Mouse (Mus musculus) heart, adult 2 months (tissue): ENCODE results near the gene Crxos. TPM values are rescaled to one million over a fixed set of nuclear protein-coding genes. Genes with fewer than 3 reads are reported as not detected.

Experiments used
- DNase-seq, 2 experiments: peaks; one replicate each; pipeline ENCODE4 v3.0.0; 2021
- H3K27ac ChIP-seq: fragments of 200-600 bp; 2 replicates; pipeline ENCODE4 v1.8.1; 2022
- H3K27me3 ChIP-seq: fragments of 200-500 bp; 2 replicates; pipeline ENCODE4 v1.6.1; 2012; ENCODE audit warnings: mild to moderate bottlenecking, low read length, inconsistent platforms, mixed read lengths; ENCODE audit not compliant: control insufficient read depth, insufficient read depth
- H3K36me3 ChIP-seq: fragments of 200-500 bp; 2 replicates; pipeline ENCODE4 v1.6.1; 2012; ENCODE audit warnings: low read length, inconsistent platforms; ENCODE audit not compliant: control insufficient read depth, insufficient read depth
- H3K4me1 ChIP-seq: fragments of 200-500 bp; 2 replicates; pipeline ENCODE4 v1.6.1; 2011; ENCODE audit warnings: low read length; ENCODE audit not compliant: control insufficient read depth, insufficient read depth
- H3K4me3 ChIP-seq: fragments of 200-600 bp; 2 replicates; pipeline ENCODE4 v1.8.1; 2022
- H3K79me2 ChIP-seq: fragments of 200-500 bp; replicated peaks from 2 replicates; pipeline ENCODE4 v1.6.1; 2012; ENCODE audit warnings: mild to moderate bottlenecking, inconsistent platforms, low read length, moderate library complexity, mixed read lengths; ENCODE audit not compliant: control insufficient read depth, insufficient read depth
- H3K9ac ChIP-seq: fragments of 200-500 bp; 2 replicates; pipeline ENCODE4 v1.6.1; 2012; ENCODE audit warnings: low read depth, mild to moderate bottlenecking, control low read depth, inconsistent platforms, low read length, mixed read lengths
- CTCF ChIP-seq: fragments of 200-600 bp; IDR thresholded peaks from 2 replicates; pipeline ENCODE4 v1.8.1; 2022; ENCODE audit warnings: antibody characterized with exemption, mild to moderate bottlenecking, moderate library complexity
- EP300 ChIP-seq: fragments of 200-500 bp; IDR thresholded peaks from 2 replicates; pipeline ENCODE4 v1.6.1; 2011; ENCODE audit warnings: low read depth, low read length, control low read depth; ENCODE audit not compliant: insufficient read depth
- POLR2A ChIP-seq: fragments of 200-500 bp; IDR thresholded peaks from 2 replicates; pipeline ENCODE4 v1.6.1; 2011; ENCODE audit warnings: mild to moderate bottlenecking, low read depth, low read length, control low read depth; ENCODE audit not compliant: insufficient read depth
- WGBS: fragments of 180-500 bp; shearing (Covaris S2); methylation state at CpG from one replicate; pipeline ENCODE4 v1.1.7; 2018; 5-methylcytosine and 5-hydroxymethylcytosine counted together
- intact Hi-C: fragments of 180-260 bp; cut with DNase I; formaldehyde crosslinking; loops from one replicate; pipeline ENCODE4 v1.15.1; 2025
- polyA plus RNA-seq: library from polyadenylated mRNA; depleted of rRNA; stranded (reverse); fragments of >200 nt; gene quantifications from 2 replicates; pipeline ENCODE4 v1.2.3, GENCODE M21; 2012; rRNA removed
- total RNA-seq, 2 experiments: library from RNA; stranded (reverse); gene quantifications; 2 replicates each; pipeline ENCODE4 v1.2.3; 2021

The Crxos gene
- total and polyA plus RNA-seq, 3 experiments, result not detected

DNA sequence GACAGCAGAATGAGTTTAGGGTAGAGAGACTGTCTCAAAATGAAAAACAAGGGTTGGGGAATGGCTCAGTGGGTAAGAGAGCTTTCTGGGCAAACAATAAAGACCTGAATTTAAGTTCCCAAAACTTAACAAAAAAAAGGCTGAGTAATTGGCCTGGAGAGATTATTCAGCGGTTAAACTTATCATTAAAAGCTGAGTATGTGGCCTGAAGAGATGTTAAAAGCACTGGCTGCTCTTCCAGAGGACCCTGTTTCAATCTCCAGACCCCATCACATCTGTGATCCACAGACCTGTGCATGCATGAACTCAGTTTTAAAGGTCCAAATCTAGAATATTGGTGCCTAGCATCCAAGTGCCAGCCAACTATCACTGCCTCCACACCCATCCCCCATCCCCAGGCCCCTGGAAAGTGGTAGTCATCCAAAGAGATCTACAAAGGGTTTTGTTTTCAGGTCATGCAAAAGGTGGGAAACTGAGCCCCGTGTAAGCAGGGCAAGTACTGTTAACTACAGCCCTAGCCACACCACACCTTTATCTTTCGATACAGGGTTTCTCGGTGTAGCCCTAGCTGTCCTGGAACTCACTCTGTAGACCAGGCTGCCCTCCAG, 65.3 kb downstream of the Crxos start:
- intact Hi-C loops, result loop anchor here (1.0 to 10.0 kb wide), 3 partner anchors 15 to 337 kb away; partner anchors contain the start of genes Ccdc9 and Ehd2
- Histone ChIP-seq H3K4me3 (no peak overlapping the region), H3K9ac (peak overlapping the region; percentile 11; the same call in 1 of the 2 replicates), H3K4me1 (peaks cover 21% of the 10 kb centered on the region), H3K79me2 (no peaks in the 10 kb centered on the region; the same call in none of the 2 replicates), H3K36me3 (peaks cover 25% of the 10 kb centered on the region), H3K27ac (peak overlapping the region; percentile 81), H3K27me3 (no peaks in the 10 kb centered on the region)
- DNase-seq, result no peak
- WGBS, result 32% methylated on average over 4 of the region's 4 CpGs
- TF ChIP-seq POLR2A (peak; percentile 20; the same call in 1 of the 2 replicates), EP300 (no peak)

GRCm38 (mm10) chr7:15948381-15948941, 66.0 kb downstream of the Crxos start:
- DNase-seq, result peak; percentile 93 to 94
- H3K4me3 ChIP-seq, result peak overlapping the region; percentile 23
- intact Hi-C loops, result loop anchor here (1.0 to 10.0 kb wide), 3 partner anchors 14 to 336 kb away; partner anchors contain the start of genes Ccdc9 and Ehd2
- peak; percentile 88 for TF ChIP-seq POLR2A
- peak; percentile 95 for TF ChIP-seq CTCF
- peak; percentile 95 for TF ChIP-seq EP300
- under 1% methylated on average over 23 of the region's 23 CpGs for WGBS
- peak overlapping the region; percentile 18 for H3K9ac ChIP-seq
- no peaks in the 10 kb centered on the region for H3K27me3 ChIP-seq
- peak overlapping the region; percentile 81 for H3K27ac ChIP-seq
- H3K79me2 ChIP-seq, result no peaks in the 10 kb centered on the region; the same call in none of the 2 replicates
- H3K36me3 ChIP-seq, result peaks cover 32% of the 10 kb centered on the region
- peaks cover 22% of the 10 kb centered on the region for H3K4me1 ChIP-seq

DNA sequence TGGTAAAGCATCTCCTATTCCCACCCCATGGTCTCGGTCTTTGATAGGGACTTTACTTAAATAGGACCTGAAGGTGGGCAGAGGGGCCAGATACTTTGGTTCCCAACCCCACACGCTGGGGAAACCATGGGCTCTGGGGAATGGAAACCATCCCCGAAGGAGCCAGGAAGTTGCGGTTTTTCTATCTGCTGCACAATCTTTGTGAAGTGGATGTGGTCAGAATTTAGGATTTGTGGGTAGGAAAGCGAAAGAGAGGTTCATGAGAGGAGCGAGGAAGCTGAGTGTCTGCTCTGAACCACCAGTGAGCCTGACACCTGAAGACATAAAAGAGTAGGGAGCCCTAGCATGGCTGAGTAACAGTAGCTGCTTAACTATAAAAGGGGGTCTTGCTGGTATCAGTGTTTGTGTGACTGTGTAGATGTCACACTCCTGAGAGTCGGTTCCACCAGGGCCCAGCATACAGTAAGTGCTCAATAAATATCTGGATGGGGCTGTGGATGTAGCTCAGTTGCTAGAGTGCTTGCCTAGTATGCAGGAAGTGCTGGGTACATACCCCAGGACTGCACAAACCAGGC, 66.9 kb downstream of the Crxos start:
- Histone ChIP-seq H3K36me3 (peaks cover 38% of the 10 kb centered on the region), H3K4me3 (no peak overlapping the region), H3K79me2 (no peaks in the 10 kb centered on the region; the same call in 1 of the 2 replicates), H3K9ac (peak overlapping the region; percentile 12), H3K27ac (peak overlapping the region; percentile 81), H3K27me3 (no peaks in the 10 kb centered on the region), H3K4me1 (peaks cover 25% of the 10 kb centered on the region)
- TF ChIP-seq POLR2A (no peak), EP300 (no peak), CTCF (no peak)
- no peak for DNase-seq
- WGBS, result 49% methylated on average over 7 of the region's 7 CpGs
- intact Hi-C loops, result loop anchor here (10.0 kb wide), 1 partner anchor 335 kb away; the partner anchor contains the start of gene Ccdc9

- Histone ChIP-seq H3K27me3 (no peaks in the 10 kb centered on the region), H3K27ac (peak overlapping the region; percentile 81), H3K9ac (no peak overlapping the region), H3K4me3 (no peak overlapping the region), H3K79me2 (no peaks in the 10 kb centered on the region), H3K36me3 (peaks cover 37% of the 10 kb centered on the region), H3K4me1 (peaks cover 26% of the 10 kb centered on the region)
- 78% methylated on average over 15 of the region's 15 CpGs for WGBS
- no peak for TF ChIP-seq EP300
- TF ChIP-seq POLR2A, result no peak
- TF ChIP-seq CTCF, result no peak
- intact Hi-C loops, result no loop called here
- no peak for DNase-seq
Observed at GRCm38 (mm10) chr7:15950008-15950407, 67.6 kb downstream of the Crxos start.

- 39% methylated on average over 3 of the region's 3 CpGs for WGBS
- DNase-seq, result no peak
- H3K27me3 ChIP-seq, result no peaks in the 10 kb centered on the region
- no peak for TF ChIP-seq POLR2A
- TF ChIP-seq EP300, result no peak
- no peak for TF ChIP-seq CTCF
- H3K27ac ChIP-seq, result peak overlapping the region; percentile 11; the same call in 1 of the 2 replicates
- H3K4me3 ChIP-seq, result no peak overlapping the region
- peaks cover 35% of the 10 kb centered on the region for H3K4me1 ChIP-seq
- intact Hi-C loops, result no loop called here
- H3K79me2 ChIP-seq, result no peaks in the 10 kb centered on the region
- peaks cover 45% of the 10 kb centered on the region for H3K36me3 ChIP-seq
- no peak overlapping the region for H3K9ac ChIP-seq
Observed at GRCm38 (mm10) chr7:15952416-15952815, 70.0 kb downstream of the Crxos start.

Other genes starting within 250 kb of the Crxos start
- gene Obox3, start 242.7 kb upstream of the Crxos start, total RNA-seq, result not detected
- gene Obox3, start 242.7 kb upstream of the Crxos start, polyA plus RNA-seq, result not detected in 2 replicates
- gene Obox5, start 132.5 kb upstream of the Crxos start, total RNA-seq, result not detected
- gene Obox5, start 132.5 kb upstream of the Crxos start, polyA plus RNA-seq, result not detected in 2 replicates
- gene Obox6, start 42.9 kb upstream of the Crxos start, total RNA-seq, result not detected
- not detected in 2 replicates for gene Obox6, start 42.9 kb upstream of the Crxos start, polyA plus RNA-seq
- gene Crx, start 2.6 kb upstream of the Crxos start, total RNA-seq, result not detected
- gene Crx, start 2.6 kb upstream of the Crxos start, polyA plus RNA-seq, result not detected in 2 replicates
- 100 to 1,000 TPM; 170 to 195 TPM for gene Selenow, start 39.8 kb downstream of the Crxos start, total RNA-seq
- 312 and 325 TPM in 2 replicates for gene Selenow, start 39.8 kb downstream of the Crxos start, polyA plus RNA-seq
- gene Nop53, start 63.5 kb downstream of the Crxos start, total RNA-seq, result 100 to 1,000 TPM; 117 to 143 TPM
- gene Nop53, start 63.5 kb downstream of the Crxos start, polyA plus RNA-seq, result 56.3 and 60.0 TPM in 2 replicates
- 10 to 100 TPM; 76.8 to 91.3 TPM for gene Ehd2, start 85.0 kb downstream of the Crxos start, total RNA-seq
- 81.9 and 100 TPM in 2 replicates for gene Ehd2, start 85.0 kb downstream of the Crxos start, polyA plus RNA-seq
- gene Bicra, start 165.3 kb downstream of the Crxos start, total RNA-seq, result 1 to 10 TPM; 5.8 to 7.5 TPM
- gene Bicra, start 165.3 kb downstream of the Crxos start, polyA plus RNA-seq, result 5.9 and 8.4 TPM in 2 replicates
- gene Zfp541, start 179.2 kb downstream of the Crxos start, total RNA-seq, result not detected
- 0.02 and 0.03 TPM in 2 replicates for gene Zfp541, start 179.2 kb downstream of the Crxos start, polyA plus RNA-seq
- gene Napa, start 215.8 kb downstream of the Crxos start, total RNA-seq, result 10 to 100 TPM; 74.0 to 95.3 TPM
- 147 and 165 TPM in 2 replicates for gene Napa, start 215.8 kb downstream of the Crxos start, polyA plus RNA-seq
- 10 to 100 TPM; 17.8 to 20.6 TPM for gene Kptn, start 237.3 kb downstream of the Crxos start, total RNA-seq
- 38.3 and 45.2 TPM in 2 replicates for gene Kptn, start 237.3 kb downstream of the Crxos start, polyA plus RNA-seq
- under 1 TPM; 0.50 to 0.84 TPM for gene Slc8a2, start 247.2 kb downstream of the Crxos start, total RNA-seq
- 0.61 and 0.96 TPM in 2 replicates for gene Slc8a2, start 247.2 kb downstream of the Crxos start, polyA plus RNA-seq